Comparison of ENCODE assay signal across 20 mouse cellular contexts in the genomic region with DNA sequence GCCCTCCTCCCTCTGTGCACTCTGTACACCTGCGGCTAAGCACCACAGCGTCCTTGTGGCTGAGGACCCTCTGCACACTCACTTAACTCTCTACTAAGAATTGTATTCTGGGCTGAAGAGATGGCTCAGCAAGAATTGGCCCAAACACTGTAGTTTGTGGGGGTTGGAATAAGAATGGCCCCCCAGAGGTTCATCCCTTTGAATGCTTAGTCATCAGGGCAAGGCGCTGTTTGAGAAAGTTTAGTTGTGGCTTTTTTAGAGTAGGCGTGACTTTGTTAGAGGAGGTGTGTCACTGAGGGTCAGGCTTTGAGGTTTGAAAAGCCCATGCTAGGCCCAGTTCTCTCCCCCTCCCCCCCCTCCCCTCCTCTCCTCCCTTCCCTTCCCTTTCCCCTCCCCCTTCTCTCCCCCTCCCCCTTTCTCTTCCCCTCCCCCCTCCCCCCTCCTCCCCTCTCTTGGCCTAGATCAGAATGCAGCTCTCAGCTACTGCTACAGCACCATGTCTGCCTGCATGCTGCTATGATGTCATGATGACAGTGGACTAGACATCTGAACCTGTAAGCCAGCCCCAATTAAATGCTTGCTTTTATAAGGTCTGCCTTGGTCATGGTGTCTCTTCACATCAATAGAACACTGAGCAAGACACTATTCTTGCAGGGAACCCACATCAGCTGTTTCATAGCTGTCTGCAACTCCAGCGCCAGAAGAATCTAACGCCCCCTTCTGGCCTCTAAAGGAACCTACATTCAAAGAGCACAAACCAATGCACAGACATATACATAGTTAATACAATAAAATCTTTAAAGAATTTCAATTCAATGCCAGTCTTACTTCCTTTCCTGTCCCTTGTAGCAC. TPM values are rescaled to one million over a fixed set of nuclear protein-coding genes. Genes with fewer than 3 reads are reported as not detected.
DNase-seq lines count a peak whose midpoint lies in the region; ATAC-seq and TF ChIP-seq lines count a peak whose summit lies in the region.
"Had no signal": no experiment of that assay in that cellular context is flagged by ENCODE, and none has a peak within 500 bp of the region (broad histone marks: within the 10 kb centered on the region; RNA-seq: fewer than 3 reads in every experiment).

No protein-coding gene starts in this region.

- H3K4me2 ChIP-seq in hindbrain, postnatal 0 days (ENCODE audit: low read depth, low read length), result no peak overlapping the region
- H3K4me2 ChIP-seq in hindbrain, embryonic 11.5 days (replicated peaks; ENCODE audit: low read depth, low read length), result no peak overlapping the region
- no peak overlapping the region for H3K4me2 ChIP-seq in midbrain, postnatal 0 days (ENCODE audit: low read depth, low read length, poor library complexity, severe bottlenecking)
- H3K4me2 ChIP-seq in hindbrain, embryonic 16.5 days (ENCODE audit: low read length), result no peak overlapping the region
- H3K4me2 ChIP-seq: forebrain, embryonic 15.5 days; heart, embryonic 13.5 days; hindbrain, embryonic 15.5 days; limb, embryonic 12.5 days had no signal

- no peak for ATAC-seq in hindbrain, postnatal 0 days
- no peak for ATAC-seq in hindbrain, embryonic 11.5 days (ENCODE audit: low FRiP score)
- ATAC-seq in activated CD4-positive, CD25-positive, alpha-beta regulatory T cell, adult 4 months, result peak; percentile 34
- ATAC-seq in megakaryocyte progenitor cell, adult 5-6 weeks (replicated peaks; ENCODE audit: poor library complexity), result peak; percentile 40
- no peak for ATAC-seq in midbrain, postnatal 0 days (ENCODE audit: low FRiP score)
- ATAC-seq in hindbrain, embryonic 16.5 days, result no peak
- ATAC-seq: forebrain, embryonic 15.5 days; Patski had no signal

- no peaks in the 10 kb centered on the region for H3K4me1 ChIP-seq in hindbrain, postnatal 0 days (ENCODE audit: insufficient read depth, low read length)
- no peaks in the 10 kb centered on the region for H3K4me1 ChIP-seq in hindbrain, embryonic 11.5 days (replicated peaks; ENCODE audit: control insufficient read depth, insufficient read depth, low read length)
- H3K4me1 ChIP-seq in midbrain, postnatal 0 days (ENCODE audit: insufficient read depth, low read length), result no peaks in the 10 kb centered on the region
- H3K4me1 ChIP-seq in hindbrain, embryonic 16.5 days (ENCODE audit: control insufficient read depth, insufficient read depth, low read depth, low read length), result no peaks in the 10 kb centered on the region
- H3K4me1 ChIP-seq: forebrain, embryonic 15.5 days; hindbrain, embryonic 15.5 days had no signal

- no peak overlapping the region for H3K27ac ChIP-seq in hindbrain, postnatal 0 days
- H3K27ac ChIP-seq in hindbrain, embryonic 11.5 days (ENCODE audit: low read depth, low read length), result no peak overlapping the region
- H3K27ac ChIP-seq in midbrain, postnatal 0 days (ENCODE audit: low read depth, low read length), result no peak overlapping the region
- H3K27ac ChIP-seq in hindbrain, embryonic 16.5 days (ENCODE audit: low read depth, low read length), result no peak overlapping the region
- H3K27ac ChIP-seq: forebrain, embryonic 15.5 days; heart, embryonic 13.5 days; hindbrain, embryonic 15.5 days; limb, embryonic 12.5 days had no signal

- no peaks in the 10 kb centered on the region for H3K27me3 ChIP-seq in hindbrain, postnatal 0 days (ENCODE audit: insufficient read depth, low read length)
- H3K27me3 ChIP-seq in hindbrain, embryonic 11.5 days (ENCODE audit: control insufficient read depth, insufficient read depth, low read length), result no peaks in the 10 kb centered on the region
- H3K27me3 ChIP-seq in midbrain, postnatal 0 days (ENCODE audit: insufficient read depth, low read length), result no peaks in the 10 kb centered on the region
- H3K27me3 ChIP-seq in hindbrain, embryonic 16.5 days (replicated peaks; ENCODE audit: control insufficient read depth, insufficient read depth, low read length), result peaks cover 2% of the 10 kb centered on the region; the same call in 1 of the 2 replicates
- H3K27me3 ChIP-seq: forebrain, embryonic 15.5 days; hindbrain, embryonic 15.5 days; Patski had no signal

- 74% methylated on average over 6 of the region's 6 CpGs for WGBS in hindbrain, postnatal 0 days
- WGBS in hindbrain, embryonic 11.5 days, result 76% methylated on average over 6 of the region's 6 CpGs
- WGBS in midbrain, postnatal 0 days, result 81% methylated on average over 6 of the region's 6 CpGs
- 88% methylated on average over 6 of the region's 6 CpGs for WGBS in hindbrain, embryonic 16.5 days

- H3K9ac ChIP-seq in hindbrain, postnatal 0 days (replicated peaks; ENCODE audit: low read length), result no peak overlapping the region
- no peak overlapping the region for H3K9ac ChIP-seq in hindbrain, embryonic 11.5 days (ENCODE audit: low read depth, low read length)
- no peak overlapping the region for H3K9ac ChIP-seq in midbrain, postnatal 0 days (replicated peaks; ENCODE audit: low read length, poor library complexity, severe bottlenecking)
- no peak overlapping the region for H3K9ac ChIP-seq in hindbrain, embryonic 16.5 days (ENCODE audit: low read depth, low read length)
- H3K9ac ChIP-seq: forebrain, embryonic 15.5 days; heart, embryonic 13.5 days; hindbrain, embryonic 15.5 days; limb, embryonic 12.5 days had no signal

- intact Hi-C loops in left cerebral cortex, postnatal 4 days (cut with DNase I), result no loop called here

- peak; percentile 6; the same call in 1 of the 2 replicates for TF ChIP-seq CTCF in hindbrain, postnatal 0 days (IDR thresholded peaks at IDR 0.05; ENCODE audit: low read depth)
- TF ChIP-seq CTCF in midbrain, postnatal 0 days (IDR thresholded peaks at IDR 0.05), result no peak

- H3K4me3 ChIP-seq in hindbrain, postnatal 0 days (ENCODE audit: low read length), result no peak overlapping the region
- H3K4me3 ChIP-seq in hindbrain, embryonic 11.5 days (ENCODE audit: low read depth, low read length), result no peak overlapping the region
- H3K4me3 ChIP-seq in midbrain, postnatal 0 days (ENCODE audit: low read depth, low read length), result no peak overlapping the region
- H3K4me3 ChIP-seq in hindbrain, embryonic 16.5 days (ENCODE audit: low read length), result no peak overlapping the region
- H3K4me3 ChIP-seq: forebrain, embryonic 15.5 days; heart, embryonic 13.5 days; hindbrain, embryonic 15.5 days; limb, embryonic 12.5 days had no signal

- no peak for DNase-seq in hindbrain, postnatal 0 days (ENCODE audit: low spot score)
- DNase-seq in hindbrain, embryonic 11.5 days (ENCODE audit: low spot score), result no peak
- DNase-seq in 416B (ENCODE audit: low read depth), result peak; percentile 87
- DNase-seq in left cerebral cortex, postnatal 4 days, result no peak
- DNase-seq in midbrain, postnatal 0 days (ENCODE audit: low spot score), result no peak
- DNase-seq: adrenal gland, postnatal 25 days; B cell, adult 2 months; cerebellum, adult 11 months; gastrocnemius, postnatal 10 days; kidney, postnatal 10 days; lung, postnatal 14 days; midbrain, embryonic 14.5 days had no signal

- no peaks in the 10 kb centered on the region for H3K36me3 ChIP-seq in hindbrain, postnatal 0 days (ENCODE audit: insufficient read depth, low read length)
- no peaks in the 10 kb centered on the region for H3K36me3 ChIP-seq in hindbrain, embryonic 11.5 days (ENCODE audit: control insufficient read depth, insufficient read depth, low read length)
- no peaks in the 10 kb centered on the region for H3K36me3 ChIP-seq in midbrain, postnatal 0 days (ENCODE audit: insufficient read depth, low read length)
- H3K36me3 ChIP-seq in hindbrain, embryonic 16.5 days (ENCODE audit: control insufficient read depth, insufficient read depth, low read length), result no peaks in the 10 kb centered on the region
- H3K36me3 ChIP-seq: forebrain, embryonic 15.5 days; heart, embryonic 13.5 days; hindbrain, embryonic 15.5 days; limb, embryonic 12.5 days had no signal

- H3K9me3 ChIP-seq in hindbrain, postnatal 0 days (ENCODE audit: low read length), result no peaks in the 10 kb centered on the region
- H3K9me3 ChIP-seq in hindbrain, embryonic 11.5 days (ENCODE audit: control insufficient read depth, low read length), result no peaks in the 10 kb centered on the region
- H3K9me3 ChIP-seq in midbrain, postnatal 0 days (ENCODE audit: low read length), result no peaks in the 10 kb centered on the region
- no peaks in the 10 kb centered on the region for H3K9me3 ChIP-seq in hindbrain, embryonic 16.5 days (ENCODE audit: control insufficient read depth, low read length)
- H3K9me3 ChIP-seq: forebrain, embryonic 15.5 days; heart, embryonic 13.5 days; hindbrain, embryonic 15.5 days; limb, embryonic 12.5 days had no signal

RNA-seq across cellular contexts. Expression of a gene that starts 23.8 kb away (rescaled TPM):
- total RNA-seq in hindbrain, postnatal 0 days (2014; rRNA removed), result 39.8 and 51.3 TPM in 2 replicates
- 29.1 and 30.7 TPM in 2 replicates for polyA plus RNA-seq in hindbrain, postnatal 0 days (2015; fragmentation: Nextera tagmentation; extraction: Ambion mirVana)
- 151 and 166 TPM in 2 replicates for polyA plus RNA-seq in hindbrain, embryonic 11.5 days (2014; fragmentation: Nextera tagmentation; extraction: Ambion mirVana)
- 100 to 1,000 TPM; 393 to 404 TPM for polyA plus RNA-seq in activated CD4-positive, CD25-positive, alpha-beta regulatory T cell, adult 4 months (2017; shearing (Covaris generic))
- total RNA-seq in megakaryocyte progenitor cell, adult 5-6 weeks (2015), result 243 and 247 TPM in 2 replicates
- 206 and 228 TPM in 2 replicates for total RNA-seq in megakaryocyte progenitor cell, adult 5-6 weeks (2017)
- total RNA-seq in left cerebral cortex, postnatal 4 days (2021), result 10 to 100 TPM; 21.7 to 24.1 TPM
- 22.1 and 22.3 TPM in 2 replicates for total RNA-seq in midbrain, postnatal 0 days (2014; rRNA removed)
- polyA plus RNA-seq in midbrain, postnatal 0 days (2015; fragmentation: Nextera tagmentation; extraction: Ambion mirVana), result 20.2 and 20.3 TPM in 2 replicates
- 27.7 and 30.9 TPM in 2 replicates for polyA plus RNA-seq in hindbrain, embryonic 16.5 days (2015; fragmentation: Nextera tagmentation; extraction: Ambion mirVana)

Comparison
In these comparisons a context has a peak if more than half of its experiments do, and no peak if none do; other contexts are left out.
1. ATAC-seq: peak in activated CD4-positive, CD25-positive, alpha-beta regulatory T cell, adult 4 months (single experiment) and megakaryocyte progenitor cell, adult 5-6 weeks (single experiment); none in hindbrain, postnatal 0 days (single experiment), hindbrain, embryonic 11.5 days (single experiment), midbrain, postnatal 0 days (single experiment) and hindbrain, embryonic 16.5 days (single experiment).